Mouse (Mus musculus): ENCODE measurements around the gene Magi2.
"Not testable (repeated sequence)": the region's sequence is repeated elsewhere in the genome, so short reads cannot be mapped to it uniquely, and the experiment has no call there.

Gene Magi2

GRCm38 (mm10) chr5:19226866-19227243 is at the start of gene Magi2:
TSS of gene Magi2 (plus strand) at chr5:19227036.
- DNase-seq (ENCODE audit: low spot score in 2 of 2) = no peak

GRCm38 (mm10) chr5:19178594-19178993 is 48.2 kb upstream of the Magi2 start:
- DNase-seq (ENCODE audit: low spot score in 2 of 2) = no peak

GRCm38 (mm10) chr5:19186175-19186574 is 40.7 kb upstream of the Magi2 start:
- DNase-seq (ENCODE audit: low spot score in 2 of 2) = peak in 1 of 2 experiments; percentile 3

GRCm38 (mm10) chr5:19211665-19212064 is 15.2 kb upstream of the Magi2 start:
- DNase-seq (ENCODE audit: low spot score in 2 of 2) = no peak

GRCm38 (mm10) chr5:19226144-19226865 is 531 bp upstream of the Magi2 start:
- DNase-seq (ENCODE audit: low spot score in 2 of 2) = peak; percentile 79 to 82

GRCm38 (mm10) chr5:19227281-19227680 is 445 bp downstream of the Magi2 start:
- DNase-seq (ENCODE audit: low spot score in 2 of 2) = peak; percentile 5 to 18

DNA sequence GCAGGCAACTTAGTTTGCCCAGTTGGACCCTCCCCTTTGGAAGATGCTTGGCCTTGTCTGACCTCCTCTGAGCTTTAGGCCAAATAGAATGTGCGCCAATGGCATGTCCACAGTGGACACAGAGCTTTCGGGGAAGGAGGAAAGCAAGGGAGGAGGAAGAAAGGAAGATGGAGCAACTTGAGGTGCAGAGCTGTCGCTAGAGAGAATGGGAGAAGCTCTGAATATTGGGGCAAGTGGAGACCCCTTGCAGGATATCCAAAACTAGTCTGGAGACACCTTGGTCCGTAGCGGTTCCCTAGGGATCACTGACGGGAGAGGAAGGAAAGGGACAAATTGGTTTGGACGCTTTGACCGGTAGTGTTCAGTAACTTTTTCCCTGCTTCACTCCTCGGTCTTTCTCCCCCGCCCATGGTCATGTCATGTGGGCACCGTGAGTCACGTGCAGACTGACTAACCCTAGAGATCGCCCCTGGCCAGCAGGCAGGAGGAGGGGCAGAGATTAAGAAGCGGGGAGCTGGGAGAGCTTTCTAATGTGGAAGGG is 1.0 kb downstream of the Magi2 start:
- peak; percentile 52 to 53 for DNase-seq (ENCODE audit: low spot score in 2 of 2)

DNA sequence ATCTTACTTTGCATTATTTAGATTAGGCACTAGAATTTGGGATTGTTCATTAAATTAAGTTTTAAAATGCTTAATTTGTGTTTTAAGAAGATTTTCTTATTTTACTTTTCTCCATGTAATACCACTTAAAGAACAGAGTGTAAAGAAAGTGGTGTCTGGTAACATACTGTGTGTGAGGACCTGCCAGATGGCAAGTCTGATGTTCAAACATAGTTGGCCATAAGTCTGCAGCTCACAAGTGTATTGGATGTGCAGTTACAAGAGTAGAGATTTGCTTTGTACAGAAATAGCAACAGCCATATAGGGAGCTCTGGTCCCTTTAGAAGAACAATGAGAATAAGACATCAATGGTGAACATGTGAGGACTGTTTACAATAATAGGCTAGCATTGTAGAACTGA is 15.0 kb downstream of the Magi2 start:
- DNase-seq (ENCODE audit: low spot score in 2 of 2) = peak; percentile 5 to 56

GRCm38 (mm10) chr5:19246426-19246825 is 19.6 kb downstream of the Magi2 start:
- no peak for DNase-seq (ENCODE audit: low spot score in 2 of 2)

DNA sequence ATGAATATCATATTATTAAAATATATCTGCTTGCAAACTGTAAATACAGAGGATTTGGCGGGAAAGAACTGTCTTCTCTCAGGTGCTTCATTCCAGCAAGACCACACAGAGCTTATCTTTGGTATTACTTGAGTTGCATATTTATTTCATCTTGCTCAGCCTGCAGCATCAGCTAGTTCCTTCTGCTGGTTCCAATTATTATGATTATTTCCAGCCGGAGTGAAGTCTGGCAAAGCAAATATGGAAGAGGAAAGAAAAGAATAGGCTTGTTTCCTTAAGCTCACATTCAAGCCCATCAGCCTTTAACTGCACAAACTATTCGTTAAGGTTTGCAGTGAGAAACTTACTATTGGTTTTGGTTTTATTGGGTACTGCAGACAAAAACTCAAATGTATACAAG is 20.4 kb downstream of the Magi2 start:
- no peak for DNase-seq (ENCODE audit: low spot score in 2 of 2)

DNA sequence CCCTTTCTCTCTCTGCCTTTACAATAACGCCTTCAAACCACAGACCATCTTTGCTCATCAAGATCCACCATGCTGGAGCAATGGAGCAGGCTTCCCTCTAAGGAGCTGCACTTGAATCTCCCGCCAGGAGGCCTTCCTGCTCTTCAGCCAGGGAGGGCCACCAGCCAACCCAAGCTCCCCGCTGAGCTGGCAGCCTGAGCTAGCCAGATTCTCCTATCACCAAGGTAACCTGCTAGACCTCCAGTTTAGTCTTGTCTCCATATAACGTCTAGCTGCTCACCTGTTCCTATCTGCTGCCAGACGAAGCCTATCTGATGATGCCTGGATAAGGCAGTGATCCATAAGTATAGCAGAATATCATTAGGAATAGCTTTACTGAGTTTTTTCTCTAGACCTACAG is 36.0 kb downstream of the Magi2 start:
- DNase-seq (ENCODE audit: low spot score in 2 of 2) = no peak

DNA sequence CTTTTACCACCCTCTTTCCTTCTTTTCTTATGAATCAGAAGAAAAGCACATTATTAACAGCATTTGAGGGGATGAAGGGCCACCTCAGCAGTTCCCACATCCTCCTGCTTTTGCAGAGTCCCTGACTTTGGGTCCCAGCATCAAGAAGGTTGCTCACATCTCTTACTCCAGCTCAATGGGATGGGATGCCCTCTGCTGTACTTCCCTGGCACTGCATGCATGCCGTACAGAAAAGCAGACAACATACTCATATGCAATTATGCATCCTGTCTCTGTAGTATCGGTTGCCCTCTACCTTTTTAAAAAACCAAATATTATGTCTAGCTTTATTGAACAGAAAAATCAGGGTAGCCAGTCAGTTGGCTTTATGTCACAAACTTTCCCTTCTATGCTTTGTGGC is 37.8 kb downstream of the Magi2 start:
- no peak for DNase-seq (ENCODE audit: low spot score in 2 of 2)

- DNase-seq (ENCODE audit: low spot score in 2 of 2) = no peak
Observed at GRCm38 (mm10) chr5:19292581-19292980, 65.7 kb downstream of the Magi2 start.

- DNase-seq (ENCODE audit: low spot score in 2 of 2) = no peak
Observed at GRCm38 (mm10) chr5:19306656-19307055, 79.8 kb downstream of the Magi2 start.

- DNase-seq (ENCODE audit: low spot score in 2 of 2) = no peak
Observed at GRCm38 (mm10) chr5:19309870-19310269, 83.0 kb downstream of the Magi2 start.

GRCm38 (mm10) chr5:19322532-19322931 is 95.7 kb downstream of the Magi2 start:
- DNase-seq (ENCODE audit: low spot score in 2 of 2) = peak; percentile 9 to 14

DNA sequence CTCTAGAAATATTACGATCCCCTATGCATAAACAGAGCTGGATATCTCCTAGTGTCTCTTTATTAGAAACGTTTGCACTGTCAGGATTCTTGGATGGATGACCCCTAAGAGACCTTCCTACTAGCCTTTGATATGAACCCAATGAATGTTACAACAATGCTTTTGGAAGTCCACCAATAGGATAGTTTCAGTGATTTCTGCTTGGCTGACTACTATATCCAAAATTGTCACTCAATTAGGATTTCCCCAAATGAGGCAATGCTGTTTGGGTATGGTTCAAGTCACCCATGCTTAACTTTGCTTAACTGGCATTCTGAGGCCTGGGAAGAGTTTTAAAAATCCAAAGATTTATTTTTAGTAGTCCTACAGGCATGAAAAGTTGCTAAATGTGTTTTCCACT is 110.7 kb downstream of the Magi2 start:
- DNase-seq (ENCODE audit: low spot score in 2 of 2) = no peak

DNA sequence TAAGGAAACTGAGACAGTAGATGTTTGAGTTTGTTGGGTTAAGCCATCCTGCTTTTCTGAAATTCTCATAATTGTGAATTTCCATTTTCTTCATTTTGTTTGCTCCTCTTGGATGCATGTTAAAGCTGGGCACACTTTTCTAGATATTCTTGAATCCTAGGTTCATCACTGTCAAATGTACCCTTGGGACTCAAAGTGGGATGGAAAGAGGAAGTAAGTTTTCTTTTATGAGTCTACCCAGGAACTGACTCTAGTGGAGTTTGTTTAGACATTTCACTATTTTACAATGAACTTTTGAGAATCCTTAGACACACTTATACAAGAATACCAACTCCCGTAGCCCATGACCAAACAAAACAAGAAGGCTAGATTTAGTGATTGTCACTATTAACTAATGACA is 141.3 kb downstream of the Magi2 start:
- DNase-seq (ENCODE audit: low spot score in 2 of 2) = no peak

- no peak for DNase-seq (ENCODE audit: low spot score in 2 of 2)
Observed at GRCm38 (mm10) chr5:19395876-19396275, 169.0 kb downstream of the Magi2 start.

DNA sequence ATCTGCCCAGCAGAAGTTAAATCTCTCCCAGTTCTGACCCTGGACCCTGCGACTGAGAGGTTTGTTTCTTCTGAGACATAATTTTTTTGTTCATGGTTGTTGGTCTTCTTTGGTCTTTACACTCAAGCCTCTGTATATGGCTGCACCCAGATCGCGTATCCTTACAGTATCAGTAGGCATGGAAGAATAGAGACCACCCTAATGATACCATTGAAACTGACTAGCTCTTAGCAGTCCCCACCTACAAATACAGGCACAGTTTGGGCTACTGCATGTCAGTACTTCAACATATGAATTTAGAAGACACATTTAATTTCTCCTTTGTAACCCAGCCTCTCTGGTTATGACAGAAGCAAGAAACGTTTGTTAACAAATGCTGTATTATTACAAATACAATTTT is 173.5 kb downstream of the Magi2 start:
- DNase-seq (ENCODE audit: low spot score in 2 of 2) = no peak

GRCm38 (mm10) chr5:19400738-19401408 is 174.0 kb downstream of the Magi2 start:
- DNase-seq (ENCODE audit: low spot score in 2 of 2) = peak in 1 of 2 experiments; percentile 18

DNA sequence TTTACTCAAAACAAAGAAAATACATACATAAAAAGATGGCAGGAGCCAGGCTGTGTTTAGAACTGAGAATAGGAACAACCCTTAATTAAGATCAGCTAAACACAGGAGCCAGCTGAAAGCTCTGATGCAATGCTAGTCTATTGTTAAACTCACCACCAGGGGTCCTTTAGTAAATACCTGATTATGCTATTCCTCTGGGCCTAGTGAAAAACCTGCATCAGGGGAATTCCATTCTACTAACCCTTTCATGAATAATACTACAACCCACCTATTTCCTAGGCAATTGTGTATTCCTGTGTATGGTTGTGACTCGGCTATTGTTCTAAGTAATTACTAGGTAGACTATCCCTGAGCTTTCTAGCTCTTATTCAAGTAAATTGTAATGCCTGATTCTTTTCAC is 177.4 kb downstream of the Magi2 start:
- not testable (repeated sequence) for DNase-seq (ENCODE audit: low spot score in 2 of 2)

- no peak for DNase-seq (ENCODE audit: low spot score in 2 of 2)
Observed at GRCm38 (mm10) chr5:19414556-19414955, 187.7 kb downstream of the Magi2 start.
